Mouse (Mus musculus): ENCODE results near the gene Strip2.

DNA sequence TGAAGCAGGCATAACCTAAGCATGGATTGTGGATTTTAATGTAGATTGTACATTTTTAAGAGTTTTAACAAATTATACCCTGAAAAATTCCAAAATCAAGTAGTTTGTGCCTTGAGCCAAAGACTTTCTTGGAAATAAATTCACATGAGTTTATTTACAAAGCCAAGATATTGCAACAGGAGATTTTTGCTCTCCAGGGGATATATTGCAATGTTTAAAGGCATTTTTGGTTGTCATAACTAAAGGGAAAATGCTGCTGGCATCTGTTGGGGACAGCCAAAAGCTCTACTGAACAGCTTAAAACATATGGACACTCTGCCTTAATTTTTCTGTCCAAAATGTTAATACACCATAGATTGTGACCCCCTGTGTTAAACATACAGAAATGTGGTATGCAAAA is 2.7 kb upstream of the Strip2 start:
- TF ChIP-seq POLR2A (IDR thresholded peaks at IDR 0.05; ENCODE audit: borderline replicate concordance, extremely low read depth, insufficient read depth, insufficient read length, poor library complexity, severe bottlenecking) (no peak), CTCF (IDR thresholded peaks at IDR 0.05; ENCODE audit: borderline replicate concordance, extremely low read depth, insufficient read depth, insufficient read length) (no peak)
